Mouse (Mus musculus): Measurements from ENCODE around the gene Zfp771. TPM values are rescaled to one million over a fixed set of nuclear protein-coding genes. Genes with fewer than 3 reads are reported as not detected.
A peak's percentile ranks its signal among the peaks of the same experiment; 100 is the strongest.

Zfp771 gene
- total RNA-seq (2018; cell fraction: chromatin; rRNA removed): 10 to 100 TPM in 24 of 26 experiments, 1 to 10 TPM in 2; 4.1 to 36.9 (median 18.8) TPM
- 1 to 10 TPM; 3.9 to 9.6 (median 6.6) TPM for total RNA-seq (2018; cell fraction: cytosol; rRNA removed)
- total RNA-seq (2018; cell fraction: nucleus; rRNA removed): 10 to 100 TPM in 18 of 26 experiments, 1 to 10 TPM in 8; 6.5 to 27.8 (median 13.3) TPM
- 2.3 to 8.3 TPM (median 8.1 TPM) in 3 replicates for polyA plus RNA-seq (2018)

DNA sequence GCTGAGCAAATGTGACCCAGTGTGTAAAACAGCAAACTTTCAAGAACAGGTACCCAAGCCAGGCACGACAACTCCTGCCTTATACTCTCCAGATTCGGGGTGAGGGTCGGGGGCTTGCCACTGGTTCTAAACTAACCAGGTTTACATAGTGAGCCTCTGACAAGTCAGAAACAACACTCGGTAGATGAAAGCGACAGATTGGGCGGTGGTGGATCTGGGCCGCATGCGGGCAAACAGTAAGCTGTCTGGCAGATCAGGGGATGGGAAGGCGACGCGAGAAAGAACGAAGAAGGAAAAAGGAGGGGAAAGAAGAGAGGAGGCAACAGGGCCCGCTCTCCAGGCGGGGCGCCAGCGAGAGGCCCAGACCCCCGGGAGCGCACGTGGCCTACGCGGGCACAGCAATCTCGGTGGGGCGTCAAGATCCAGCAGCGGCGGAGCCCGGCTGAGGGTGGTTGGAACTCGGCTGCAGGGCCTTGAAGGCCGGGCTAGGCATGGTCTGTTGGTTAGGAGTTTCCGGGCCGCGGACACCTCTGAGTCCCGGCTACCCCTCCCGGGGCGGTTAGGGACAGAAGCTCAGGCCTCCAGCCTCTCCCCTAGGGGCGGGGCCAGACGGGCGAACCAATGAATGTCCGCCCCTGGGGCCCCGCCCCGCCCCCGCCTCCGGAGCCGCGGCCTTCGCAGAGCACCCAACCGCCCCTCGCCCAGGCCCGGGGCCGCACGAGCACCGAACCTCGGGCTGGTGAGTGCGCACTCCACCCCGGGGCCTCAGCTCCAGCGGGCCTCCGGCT lies at the start of gene Zfp771:
TSS of gene Zfp771 (plus strand) at position 405 of the 788 bp plus-strand sequence.
- Histone ChIP-seq H3K79me2 (ENCODE audit: inconsistent target) (peaks cover 7% of the 10 kb centered on the region; the same call in 1 of the 2 replicates), H3K36me3 (ENCODE audit: inconsistent target) (no peaks in the 10 kb centered on the region), H3K27ac (peak within 1 kb of the TSS; percentile 44), H3K4me3 (ENCODE audit: inconsistent target) (peak within 1 kb of the TSS; percentile 50)
- 4% methylated on average over 55 of the region's 56 CpGs for WGBS (ENCODE audit: missing documents)

DNA sequence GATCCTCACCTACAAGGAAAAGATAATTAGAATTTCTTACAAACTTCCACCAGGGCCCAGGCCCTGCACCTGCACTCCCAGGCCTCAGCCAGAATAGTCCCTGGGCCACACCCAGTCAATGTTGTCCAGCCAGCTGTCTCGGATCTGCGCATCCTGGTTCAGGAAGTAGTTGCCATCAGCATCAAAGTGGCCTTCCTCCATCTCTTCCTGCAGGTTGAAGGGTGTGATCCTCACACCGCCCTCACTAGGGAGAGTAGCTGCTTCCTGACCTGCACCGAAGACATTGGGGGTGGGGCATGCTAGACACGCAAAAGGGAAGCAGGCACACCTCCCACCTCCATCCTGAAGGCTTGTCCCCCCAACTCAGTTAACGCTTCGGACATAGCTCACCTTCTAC lies 49.4 kb upstream of the Zfp771 start:
- WGBS (ENCODE audit: missing documents): 74% methylated on average over 7 of the region's 7 CpGs
- Histone ChIP-seq H3K36me3 (ENCODE audit: inconsistent target) (peaks cover 49% of the 10 kb centered on the region), H3K27ac (no peak overlapping the region), H3K4me3 (ENCODE audit: inconsistent target) (peak overlapping the region; percentile 96), H3K79me2 (ENCODE audit: inconsistent target) (peaks cover 19% of the 10 kb centered on the region)

DNA sequence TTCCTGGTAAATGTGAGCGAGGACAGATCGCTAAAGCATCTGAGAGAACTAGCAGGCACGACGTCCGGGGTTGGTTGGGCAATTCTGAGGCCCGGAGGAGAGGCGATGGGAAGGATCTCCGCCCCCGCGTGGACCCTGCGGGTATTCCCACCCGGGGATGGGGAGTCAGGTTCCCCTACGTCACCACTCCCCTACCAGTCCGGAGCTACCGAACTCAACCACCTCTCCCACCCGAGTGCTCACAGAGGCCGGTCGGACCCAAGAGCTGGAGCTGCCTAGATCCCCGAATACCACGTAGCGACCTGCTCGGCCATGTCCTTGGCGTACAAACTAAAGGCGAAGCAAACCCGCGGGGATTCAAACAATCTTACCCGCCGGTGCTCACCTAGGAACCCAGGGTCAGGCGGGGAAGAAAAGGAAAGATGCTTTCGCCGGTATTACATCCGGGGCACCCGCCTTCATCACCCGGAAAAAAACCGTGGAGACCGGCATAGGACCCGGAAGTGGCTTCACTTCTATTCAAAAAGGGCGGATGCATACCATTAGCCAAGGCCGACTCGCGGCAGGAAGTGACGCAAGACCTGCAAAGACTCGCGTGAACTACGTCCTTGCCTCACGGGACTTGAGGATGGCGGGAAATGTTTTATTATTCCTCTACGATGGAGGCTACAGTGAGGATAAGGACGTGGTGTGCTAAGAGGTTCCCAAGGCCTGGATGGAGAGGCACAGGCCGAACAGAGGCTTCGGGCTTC lies 48.4 kb upstream of the Zfp771 start, which contains the start of gene Cd2bp2:
TSS of gene Cd2bp2 (minus strand) at position 507 of the 752 bp plus-strand sequence.
- H3K79me2 ChIP-seq (ENCODE audit: inconsistent target): peaks cover 30% of the 10 kb centered on the region
- peaks cover 60% of the 10 kb centered on the region for H3K36me3 ChIP-seq (ENCODE audit: inconsistent target)
- under 1% methylated on average over 48 of the region's 51 CpGs for WGBS (ENCODE audit: missing documents)
- peak within 1 kb of the TSS; percentile 73 for H3K27ac ChIP-seq
- H3K4me3 ChIP-seq (ENCODE audit: inconsistent target): peak within 1 kb of the TSS; percentile 96

DNA sequence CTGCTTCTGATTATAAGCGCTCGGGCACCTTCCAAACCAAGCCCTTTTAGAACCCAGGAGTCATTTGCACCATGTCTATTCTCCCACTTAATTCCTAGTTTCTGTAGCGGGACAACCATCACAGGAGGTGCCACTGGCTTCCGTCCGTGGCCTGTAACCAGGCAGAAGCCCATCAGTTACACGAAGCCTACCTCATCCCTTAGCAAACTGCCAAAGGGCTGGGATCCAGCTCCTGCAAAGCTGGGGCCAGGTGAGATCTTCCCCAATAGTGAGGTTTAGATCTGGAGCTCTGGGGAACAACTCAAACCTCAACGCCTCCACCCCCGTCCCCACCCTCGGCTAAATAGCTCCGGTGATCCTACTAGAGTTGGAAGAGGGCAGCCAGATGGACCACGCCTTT lies 47.6 kb upstream of the Zfp771 start:
- Histone ChIP-seq H3K27ac (peak overlapping the region; percentile 73), H3K79me2 (ENCODE audit: inconsistent target) (peaks cover 38% of the 10 kb centered on the region), H3K4me3 (ENCODE audit: inconsistent target) (peak overlapping the region; percentile 96), H3K36me3 (ENCODE audit: inconsistent target) (peaks cover 67% of the 10 kb centered on the region)
- WGBS (ENCODE audit: missing documents): 58% methylated on average over 11 of the region's 11 CpGs

DNA sequence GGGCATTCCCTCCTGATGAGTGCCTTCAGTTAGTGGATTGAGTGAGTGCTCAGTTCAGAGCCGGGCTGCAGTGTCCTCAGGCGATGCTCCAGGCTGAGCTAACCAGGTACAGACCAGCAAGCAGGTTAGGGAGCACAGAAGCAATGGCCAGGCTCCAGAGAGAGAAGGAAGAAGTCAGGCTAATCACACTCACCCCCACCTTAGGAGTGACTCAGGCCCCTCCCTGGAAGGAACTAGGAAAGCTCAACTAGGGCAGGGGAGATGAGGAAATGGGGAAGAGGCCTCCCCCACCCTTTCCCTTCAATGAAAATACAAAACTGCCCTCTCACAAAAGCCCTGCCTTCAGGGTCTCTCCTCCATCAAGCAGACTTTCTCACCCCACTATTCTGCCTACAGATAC lies 37.5 kb upstream of the Zfp771 start:
- WGBS (ENCODE audit: missing documents): 0% methylated on average over 2 of the region's 2 CpGs
- peak overlapping the region; percentile 95 for H3K4me3 ChIP-seq (ENCODE audit: inconsistent target)
- H3K36me3 ChIP-seq (ENCODE audit: inconsistent target): peaks cover 25% of the 10 kb centered on the region
- peak overlapping the region; percentile 80 for H3K27ac ChIP-seq
- peaks cover 65% of the 10 kb centered on the region for H3K79me2 ChIP-seq (ENCODE audit: inconsistent target)

DNA sequence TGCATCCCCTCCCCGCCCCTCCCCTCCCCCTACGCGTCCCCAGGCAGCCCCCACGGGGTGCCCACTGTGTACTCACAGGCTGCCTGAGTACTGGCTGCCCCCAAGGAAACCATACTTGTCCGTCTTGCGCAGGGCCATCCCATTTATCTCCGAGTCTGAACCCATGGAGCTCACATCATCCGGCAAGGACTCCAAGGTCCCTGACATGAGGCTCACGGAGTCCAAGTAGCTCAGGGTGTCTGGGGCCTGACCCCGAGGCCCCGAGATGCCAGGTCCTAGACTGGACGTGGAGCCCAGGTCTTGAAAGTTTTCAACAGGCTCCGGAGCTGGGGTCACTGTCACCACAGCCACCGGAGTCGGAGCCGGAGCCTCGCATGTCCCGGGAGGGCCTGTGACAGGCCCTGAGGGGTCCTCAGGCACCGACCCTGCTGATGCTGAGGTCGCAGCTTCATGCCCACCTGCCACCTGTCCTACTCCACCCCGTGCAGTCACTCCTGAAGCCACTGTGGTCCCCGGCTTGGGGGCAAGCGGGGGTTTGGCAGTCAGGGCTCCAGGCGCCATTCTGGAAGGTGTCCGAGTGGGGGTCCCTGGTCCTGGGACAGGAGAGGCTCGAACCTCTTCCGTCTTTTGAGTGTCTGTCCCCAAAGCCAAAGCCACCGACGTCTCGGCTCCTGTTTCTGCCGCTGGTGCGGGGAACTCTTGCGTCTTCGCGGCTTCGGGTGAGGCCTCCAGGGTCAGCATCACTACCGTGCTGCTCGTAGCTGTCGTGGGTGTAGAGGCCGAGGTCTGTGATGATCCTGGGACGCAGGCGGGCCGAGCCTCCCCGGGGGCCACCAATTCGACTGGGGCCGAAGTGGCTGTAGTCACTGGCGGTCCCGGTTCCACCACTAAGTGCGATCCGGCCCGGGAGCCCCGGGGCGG lies 36.4 kb upstream of the Zfp771 start:
- peak overlapping the region; percentile 95 for H3K4me3 ChIP-seq (ENCODE audit: inconsistent target)
- H3K36me3 ChIP-seq (ENCODE audit: inconsistent target): peaks cover 15% of the 10 kb centered on the region
- peak overlapping the region; percentile 80 for H3K27ac ChIP-seq
- WGBS (ENCODE audit: missing documents): 0% methylated on average over 52 of the region's 53 CpGs
- peaks cover 54% of the 10 kb centered on the region for H3K79me2 ChIP-seq (ENCODE audit: inconsistent target)

DNA sequence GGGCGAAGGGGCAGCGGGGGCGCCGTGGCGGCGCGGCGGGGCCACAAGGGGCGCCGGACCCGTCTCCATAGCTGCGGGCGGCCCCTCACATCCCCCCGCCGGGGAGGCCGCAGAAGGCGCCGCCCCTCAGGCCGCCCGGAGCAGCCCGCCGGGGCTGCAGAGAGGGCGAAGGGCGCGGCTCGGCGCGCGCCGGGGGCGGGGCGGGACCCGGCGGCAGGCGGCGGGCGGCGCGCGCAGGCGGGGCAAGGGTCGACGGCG lies 35.9 kb upstream of the Zfp771 start, which contains the start of gene Tbc1d10b:
TSS of gene Tbc1d10b (minus strand) at position 174 of the 258 bp plus-strand sequence.
- H3K36me3 ChIP-seq (ENCODE audit: inconsistent target): peaks cover 9% of the 10 kb centered on the region
- peak within 1 kb of the TSS; percentile 95 for H3K4me3 ChIP-seq (ENCODE audit: inconsistent target)
- H3K79me2 ChIP-seq (ENCODE audit: inconsistent target): peaks cover 49% of the 10 kb centered on the region
- WGBS (ENCODE audit: missing documents): 1% methylated on average over 37 of the region's 44 CpGs
- H3K27ac ChIP-seq: peak within 1 kb of the TSS; percentile 80

DNA sequence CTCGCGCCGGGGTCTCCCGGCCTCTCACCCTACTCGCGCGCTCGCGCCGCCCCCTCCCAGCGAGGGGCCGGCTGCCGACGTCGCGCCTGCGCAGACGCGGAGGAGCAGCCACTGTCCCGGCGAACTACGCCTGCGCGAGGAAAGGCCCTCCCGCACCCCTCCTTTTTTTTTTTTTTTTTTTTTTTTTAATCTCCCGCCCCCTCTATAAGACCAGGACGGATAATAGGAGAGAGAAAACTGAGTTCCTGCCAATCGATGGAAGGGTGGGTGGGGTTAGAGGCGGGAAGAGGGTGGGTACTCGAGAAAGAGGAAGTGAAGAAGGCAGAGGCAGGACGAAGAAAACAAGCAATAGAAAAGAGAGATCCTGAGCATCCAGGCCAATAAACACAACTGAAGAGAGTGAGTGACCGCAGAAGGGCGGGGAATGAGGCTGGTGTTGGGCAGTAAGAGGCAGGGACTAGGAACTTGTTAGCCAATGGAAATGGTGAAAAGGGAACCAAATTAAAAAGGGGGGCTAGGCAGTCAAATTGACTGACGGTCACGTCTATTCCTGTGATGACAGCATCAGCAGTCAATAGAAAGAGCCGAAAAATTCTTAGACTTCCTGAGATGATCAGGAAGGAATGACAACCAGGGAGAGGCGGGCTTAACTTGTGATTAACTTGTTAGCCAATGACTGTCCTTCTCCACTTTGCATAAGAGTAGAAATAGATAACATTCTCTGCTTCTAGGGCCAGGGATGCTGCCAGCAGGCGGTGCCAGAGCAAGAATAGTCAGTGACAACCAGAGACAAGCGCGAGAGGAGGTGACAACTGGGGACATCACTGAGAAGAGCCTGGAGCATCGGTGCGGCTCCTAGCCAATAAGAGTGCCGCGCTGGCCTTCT lies 35.3 kb upstream of the Zfp771 start, which contains the start of gene Mylpf:
TSS of gene Mylpf (plus strand) at position 338 of the 886 bp plus-strand sequence.
- Histone ChIP-seq H3K36me3 (ENCODE audit: inconsistent target) (peaks cover 3% of the 10 kb centered on the region; the same call in 1 of the 2 replicates), H3K79me2 (ENCODE audit: inconsistent target) (peaks cover 43% of the 10 kb centered on the region), H3K27ac (peak within 1 kb of the TSS; percentile 80), H3K4me3 (ENCODE audit: inconsistent target) (peak within 1 kb of the TSS; percentile 95)
- WGBS (ENCODE audit: missing documents): 2% methylated on average over 39 of the region's 44 CpGs

DNA sequence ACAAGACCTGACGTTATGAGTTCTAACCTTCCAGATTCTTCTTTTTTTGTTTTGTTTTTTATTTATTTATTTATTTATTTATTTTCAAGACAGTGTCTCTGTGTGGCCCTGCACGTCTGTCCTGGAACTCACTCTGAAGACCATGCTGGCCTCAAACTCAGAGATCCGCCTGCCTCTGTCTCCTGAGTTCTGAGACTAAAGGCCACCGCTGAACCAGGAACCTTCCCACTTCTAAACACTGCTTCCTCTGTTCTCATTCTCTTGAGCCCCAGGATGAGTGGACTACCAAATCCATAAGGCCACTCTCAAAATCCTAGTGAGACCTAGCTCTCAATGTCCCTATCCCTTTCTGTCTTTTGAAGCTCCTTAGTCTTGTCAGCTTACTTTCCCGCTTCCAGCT lies 34.2 kb upstream of the Zfp771 start:
- Histone ChIP-seq H3K79me2 (ENCODE audit: inconsistent target) (peaks cover 32% of the 10 kb centered on the region), H3K27ac (peak overlapping the region; percentile 50), H3K36me3 (ENCODE audit: inconsistent target) (no peaks in the 10 kb centered on the region), H3K4me3 (ENCODE audit: inconsistent target) (no peak overlapping the region)
- WGBS (ENCODE audit: missing documents): 76% methylated on average over 5 of the region's 5 CpGs

DNA sequence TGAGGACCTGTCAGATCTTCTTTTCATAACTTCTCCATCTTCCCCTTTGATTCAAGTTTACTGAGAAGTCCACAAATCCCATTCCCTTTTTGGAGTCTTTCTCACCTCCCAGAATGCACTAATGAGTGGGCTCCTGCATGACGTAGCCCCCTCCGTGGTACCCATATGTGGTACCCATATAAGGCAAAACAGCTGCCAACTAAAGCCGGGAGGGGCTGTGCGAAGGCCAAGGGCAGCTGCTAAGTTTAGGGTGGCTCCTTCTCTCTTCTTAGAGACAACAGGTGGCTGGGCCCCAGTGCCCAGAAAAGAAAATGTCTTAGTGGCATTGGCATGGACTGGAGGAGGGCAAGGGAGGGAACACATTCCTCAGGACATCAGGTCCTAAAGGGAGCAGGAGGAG lies 33.8 kb upstream of the Zfp771 start:
- H3K4me3 ChIP-seq (ENCODE audit: inconsistent target): no peak overlapping the region
- H3K27ac ChIP-seq: no peak overlapping the region; the same call in 1 of the 2 replicates
- H3K36me3 ChIP-seq (ENCODE audit: inconsistent target): no peaks in the 10 kb centered on the region
- H3K79me2 ChIP-seq (ENCODE audit: inconsistent target): peaks cover 28% of the 10 kb centered on the region
- WGBS (ENCODE audit: missing documents): 71% methylated on average over 4 of the region's 4 CpGs

DNA sequence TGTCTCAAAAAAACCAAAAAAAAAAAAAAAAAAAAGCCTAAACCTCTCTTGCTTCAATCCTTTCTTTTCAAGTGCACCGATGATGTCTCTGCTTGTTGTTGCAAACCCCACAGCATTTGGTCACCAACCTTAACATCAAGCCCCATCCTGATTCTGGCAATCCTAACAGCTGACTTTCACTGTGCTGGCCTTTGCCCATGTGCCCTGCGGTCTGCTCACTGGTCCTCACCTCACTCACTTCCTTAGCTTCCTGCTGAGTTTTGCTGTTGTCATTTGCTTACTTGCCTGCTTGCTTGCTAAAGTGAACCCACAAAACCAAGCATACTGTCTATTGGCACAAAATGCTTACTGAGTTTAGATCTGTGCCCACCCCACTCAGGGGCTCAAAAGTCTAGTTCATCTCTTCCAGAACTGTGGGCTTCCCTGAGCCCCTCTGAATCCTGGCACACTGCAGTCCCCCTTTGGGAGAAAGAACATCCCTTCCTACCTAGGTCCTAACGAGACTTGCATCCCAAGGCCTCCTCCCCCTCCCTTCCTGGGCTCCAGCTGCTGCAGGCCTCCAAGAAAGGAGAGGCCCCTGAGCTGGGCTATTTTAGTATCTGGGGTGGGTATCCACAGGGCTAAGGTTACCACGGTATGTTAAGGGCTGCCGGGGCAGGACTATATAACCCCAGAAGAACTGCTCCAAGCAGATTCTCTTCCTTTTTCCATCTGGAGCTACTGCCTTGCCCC lies 32.9 kb upstream of the Zfp771 start:
- Histone ChIP-seq H3K36me3 (ENCODE audit: inconsistent target) (no peaks in the 10 kb centered on the region), H3K27ac (peak overlapping the region; percentile 48), H3K4me3 (ENCODE audit: inconsistent target) (no peak overlapping the region), H3K79me2 (ENCODE audit: inconsistent target) (peaks cover 19% of the 10 kb centered on the region)
- 28% methylated on average over 5 of the region's 5 CpGs for WGBS (ENCODE audit: missing documents)

DNA sequence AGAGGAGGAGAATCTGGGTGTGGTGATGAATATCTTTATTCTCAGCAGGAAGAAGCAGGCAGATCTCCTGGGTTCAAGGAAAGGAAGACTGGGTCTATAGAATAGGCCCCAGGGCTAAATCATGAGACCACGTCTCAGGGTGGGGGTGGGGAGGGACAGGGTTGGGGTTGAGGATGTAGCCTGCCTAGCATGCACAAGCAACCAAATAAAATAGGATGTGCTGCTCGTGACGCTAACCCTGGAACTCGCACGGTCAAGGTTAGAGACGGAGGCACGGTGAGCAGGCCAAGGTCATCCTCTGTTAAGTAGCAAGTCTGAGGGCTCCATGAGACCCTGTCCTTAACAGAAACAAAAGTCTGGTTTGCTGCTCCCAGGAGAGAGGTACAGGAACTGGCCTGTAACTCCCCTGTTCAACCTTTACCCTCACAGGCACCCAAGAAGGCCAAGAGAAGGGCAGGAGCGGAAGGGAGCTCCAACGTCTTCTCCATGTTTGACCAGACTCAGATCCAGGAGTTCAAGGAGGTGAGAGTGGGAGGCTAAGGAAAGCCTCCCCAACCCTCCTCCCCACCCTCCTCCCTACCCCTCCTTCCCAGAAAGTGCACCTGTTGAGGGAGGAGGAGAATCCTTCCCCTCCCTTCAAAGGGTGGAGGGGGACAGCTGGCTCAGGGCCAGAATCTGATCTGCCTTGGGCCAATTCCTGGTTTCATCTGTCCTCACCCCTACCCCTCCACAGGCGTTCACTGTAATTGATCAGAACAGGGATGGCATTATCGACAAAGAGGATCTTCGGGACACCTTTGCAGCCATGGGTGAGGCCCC lies 31.4 kb upstream of the Zfp771 start:
- Histone ChIP-seq H3K36me3 (ENCODE audit: inconsistent target) (no peaks in the 10 kb centered on the region), H3K79me2 (ENCODE audit: inconsistent target) (peaks cover 4% of the 10 kb centered on the region)
- 90% methylated on average over 12 of the region's 12 CpGs for WGBS (ENCODE audit: missing documents)

More for the DNA sequence above, 31.4 kb upstream of the Zfp771 start:
- Histone ChIP-seq H3K27ac (no peak overlapping the region), H3K4me3 (ENCODE audit: inconsistent target) (no peak overlapping the region)
